Mouse (Mus musculus) CD4-positive, CD25-positive, alpha-beta regulatory T cell, adult 9 weeks (primary cell): Measurements from ENCODE around the gene Olfr281. TPM values are rescaled to one million over a fixed set of nuclear protein-coding genes. Genes with fewer than 3 reads are reported as not detected.

Experiments
- polyA plus RNA-seq: library from polyadenylated mRNA; unstranded; fragments of 100-300 nt; shearing (Covaris generic); gene quantifications from one replicate; pipeline ENCODE4 v1.2.1, GENCODE M21; 2017

Gene Olfr281
- polyA plus RNA-seq, result not detected

DNA sequence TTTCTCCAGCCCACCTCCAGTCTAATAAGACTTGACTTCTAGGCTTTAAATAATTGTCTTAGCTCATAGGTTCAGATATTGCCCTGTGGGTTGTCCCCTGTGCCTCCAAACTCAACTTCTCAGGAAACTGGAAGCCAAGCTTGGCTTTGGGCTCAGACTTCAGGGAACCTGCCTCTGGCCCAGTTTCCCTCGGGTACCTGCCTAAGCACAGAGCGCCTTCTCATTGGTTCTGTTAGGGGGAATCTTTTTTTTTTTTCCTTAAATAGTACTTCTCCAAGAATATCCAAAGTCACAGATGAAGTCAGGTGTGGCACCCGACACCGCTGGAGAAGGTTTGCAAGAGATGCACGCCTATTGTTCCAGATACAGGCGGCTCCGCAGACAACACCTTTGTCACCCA, at the start of gene Olfr281:
Olfr281 (plus strand) TSS at position 301 of the 400 bp plus-strand sequence.

DNA sequence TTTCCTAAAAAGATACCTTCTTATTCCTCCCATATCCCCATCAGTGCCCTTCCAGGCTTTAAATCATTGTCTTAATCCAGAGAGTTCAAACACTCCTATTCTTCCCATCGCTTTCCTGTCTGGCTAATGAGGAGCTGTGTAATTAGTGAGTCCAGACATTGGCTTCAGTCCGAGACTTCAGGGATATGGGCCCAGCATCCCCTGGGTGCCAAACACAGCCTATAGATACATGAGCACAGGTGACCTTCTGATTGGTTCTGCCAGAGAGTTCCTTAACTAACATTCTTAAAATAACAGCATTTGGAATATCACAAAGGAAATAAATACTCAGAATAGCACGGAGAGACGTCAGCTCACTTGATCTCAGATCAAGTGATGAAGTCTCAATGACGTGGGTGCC, 21.5 kb upstream of the Olfr281 start, which contains the start of gene Olfr282:
Olfr282 (plus strand) TSS at position 301 of the 400 bp plus-strand sequence.

DNA sequence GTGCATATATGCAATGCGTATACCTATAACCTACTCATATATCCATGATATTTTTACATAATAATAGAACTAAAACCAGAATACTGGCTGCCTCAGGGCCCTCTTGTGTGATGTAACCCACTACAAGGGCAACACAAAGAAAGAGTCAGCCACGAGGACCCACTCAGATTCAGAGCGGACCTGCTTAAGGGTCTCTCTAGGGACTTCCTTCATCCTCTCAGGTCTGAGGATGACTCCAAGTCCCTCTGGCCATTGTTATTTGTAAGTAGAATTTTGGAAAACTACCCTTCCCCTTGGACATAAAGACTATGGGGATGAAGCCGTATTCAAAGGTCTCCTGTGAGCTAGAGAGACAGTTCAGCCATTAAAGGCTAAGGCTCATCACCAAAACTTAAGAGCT, 17.2 kb downstream of the Olfr281 start, which contains the start of gene OR5BS1P:
OR5BS1P (plus strand) TSS at position 301 of the 400 bp plus-strand sequence.

DNA sequence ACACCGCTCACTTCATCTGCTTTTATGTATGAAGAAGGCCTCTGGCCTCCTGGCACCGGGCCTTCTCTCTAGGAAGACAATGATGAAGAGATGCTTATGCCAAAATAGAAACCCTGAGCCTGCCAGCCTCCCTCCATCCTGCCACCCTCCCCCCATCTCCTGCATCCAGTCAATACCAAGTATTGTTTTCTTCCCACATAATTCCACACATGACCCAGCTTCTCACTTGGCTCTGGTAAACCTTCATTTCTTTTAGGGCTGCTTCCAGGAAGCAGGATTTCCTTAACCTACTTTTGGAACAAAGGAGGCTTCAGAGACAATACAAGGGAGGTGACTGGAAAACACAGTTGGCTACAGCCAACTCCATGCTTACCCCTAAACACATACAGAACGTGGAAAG, 30.3 kb downstream of the Olfr281 start, which contains the start of gene Lalba:
Lalba (minus strand) TSS at position 21 of the 400 bp plus-strand sequence.

GRCm38 (mm10) chr15:98492102-98492501, 39.7 kb downstream of the Olfr281 start, which contains the start of gene Olfr279:
Gene Olfr279 (plus strand): TSS chr15:98492402.

Other genes starting within 250 kb of the Olfr281 start
- not detected for gene Gm44579, start 231.6 kb upstream of the Olfr281 start, polyA plus RNA-seq
- gene Olfr287, start 231.5 kb upstream of the Olfr281 start, polyA plus RNA-seq, result not detected
- gene Olfr286, start 218.1 kb upstream of the Olfr281 start, polyA plus RNA-seq, result 0.10 TPM
- gene H1fnt, start 195.3 kb upstream of the Olfr281 start, polyA plus RNA-seq, result not detected
- gene Zfp641, start 156.4 kb upstream of the Olfr281 start, polyA plus RNA-seq, result not detected
- gene Olfr285, start 135.2 kb upstream of the Olfr281 start, polyA plus RNA-seq, result not detected
- gene Olfr284, start 111.6 kb upstream of the Olfr281 start, polyA plus RNA-seq, result not detected
- gene Olfr283, start 71.6 kb upstream of the Olfr281 start, polyA plus RNA-seq, result not detected
- not detected for gene Olfr282, start 21.4 kb upstream of the Olfr281 start, polyA plus RNA-seq
- not detected for gene OR5BS1P, start 17.3 kb downstream of the Olfr281 start, polyA plus RNA-seq
- not detected for gene Lalba, start 30.1 kb downstream of the Olfr281 start, polyA plus RNA-seq
- not detected for gene Olfr279, start 39.8 kb downstream of the Olfr281 start, polyA plus RNA-seq
- gene Kansl2, start 81.7 kb downstream of the Olfr281 start, polyA plus RNA-seq, result 35.0 TPM
- 86.3 TPM for gene Ccnt1, start 118.3 kb downstream of the Olfr281 start, polyA plus RNA-seq
- not detected for gene 4930415O20Rik, start 118.4 kb downstream of the Olfr281 start, polyA plus RNA-seq
- 4.7 TPM for gene Adcy6, start 157.5 kb downstream of the Olfr281 start, polyA plus RNA-seq
- gene Cacnb3, start 178.3 kb downstream of the Olfr281 start, polyA plus RNA-seq, result 0.11 TPM
- gene Ddx23, start 210.3 kb downstream of the Olfr281 start, polyA plus RNA-seq, result 32.3 TPM
- 1.6 TPM for gene Rnd1, start 224.9 kb downstream of the Olfr281 start, polyA plus RNA-seq